Mouse (Mus musculus) megakaryocyte, embryonic 14.5 days (primary cell): ENCODE results near the gene Cops8.

ENCODE experiments used
- FLI1 ChIP-seq: IDR thresholded peaks from 2 replicates; pipeline ENCODE4 v1.6.1; 2012; ENCODE audit warnings: low read length, inconsistent platforms, mixed read lengths
- GATA1 ChIP-seq: IDR thresholded peaks from 3 replicates; pipeline ENCODE4 v1.6.1; 2012; ENCODE audit warnings: mixed read lengths, low read length, inconsistent platforms, borderline replicate concordance

GRCm38 (mm10) chr1:90650781-90651437 lies 48.1 kb downstream of the Cops8 start:
- TF ChIP-seq GATA1 (no peak), FLI1 (no peak)
